Mouse (Mus musculus): ENCODE measurements at regions not wholly inside any gene's neighbourhood (a gene's known extent, or its start where the extent isn't known, plus 50 kb on each side); places are given as distances from the start of the nearest gene placed in this dataset.

- Histone ChIP-seq H3K79me3 (ENCODE audit: low read depth) (no peaks in the 10 kb centered on the region), H3K79me2 (ENCODE audit: control insufficient read depth, insufficient read depth) (no peaks in the 10 kb centered on the region), H3K27me3 (ENCODE audit: control insufficient read depth, insufficient read depth, insufficient read length) (no peaks in the 10 kb centered on the region), H3K4me3 (ENCODE audit: insufficient read depth, poor library complexity, severe bottlenecking) (no peak overlapping the region), H3ac (ENCODE audit: control insufficient read depth, insufficient read length, low read depth) (no peak overlapping the region), H3K36me3 (ENCODE audit: control insufficient read depth, insufficient read depth) (no peaks in the 10 kb centered on the region)
- TF ChIP-seq CTCF (IDR thresholded peaks at IDR 0.05; ENCODE audit: control insufficient read depth, insufficient read depth, insufficient read length) (no peak), MYOD1 (IDR thresholded peaks at IDR 0.05; ENCODE audit: control insufficient read depth, insufficient read length, low read depth) (no peak), USF1 (IDR thresholded peaks at IDR 0.05; ENCODE audit: low read depth) (no peak), FOSL1 (IDR thresholded peaks at IDR 0.05; ENCODE audit: insufficient read depth, low read length, poor library complexity, severe bottlenecking) (no peak), MAX (IDR thresholded peaks at IDR 0.05) (no peak), CEBPB (IDR thresholded peaks at IDR 0.05; ENCODE audit: low read depth) (no peak), MYOG (IDR thresholded peaks at IDR 0.05; ENCODE audit: control insufficient read depth, extremely low read depth, insufficient read length) (no peak)
These were observed 87.7 kb upstream of the Pgrmc2 start for GRCm38 (mm10) chr3:41170566-41170965.

DNA sequence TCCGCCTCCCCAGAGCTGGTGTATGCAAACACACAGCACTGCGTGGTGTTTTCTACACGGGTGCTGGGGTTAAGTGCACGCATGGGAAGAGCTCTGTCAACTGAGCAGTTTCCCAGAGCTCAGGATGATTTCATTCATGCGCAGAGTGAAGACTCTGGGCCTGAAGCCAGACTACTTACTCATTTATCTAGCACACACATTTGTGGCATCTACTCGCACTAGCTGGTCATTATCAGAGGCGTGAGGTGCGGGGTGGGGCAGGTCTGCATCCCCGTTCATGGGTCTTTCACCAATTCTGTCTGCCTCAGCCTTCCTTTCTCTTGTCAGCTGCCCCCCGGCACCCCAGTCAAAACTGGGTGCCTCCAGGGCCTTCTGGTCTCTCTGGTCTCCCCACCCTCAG lies 86.6 kb upstream of the Pgrmc2 start:
- H3K79me3 ChIP-seq (ENCODE audit: low read depth) = no peaks in the 10 kb centered on the region
- no peak overlapping the region for H3ac ChIP-seq (ENCODE audit: control insufficient read depth, insufficient read length, low read depth)
- H3K27me3 ChIP-seq (ENCODE audit: control insufficient read depth, insufficient read depth, insufficient read length) = no peaks in the 10 kb centered on the region
- H3K79me2 ChIP-seq (ENCODE audit: control insufficient read depth, insufficient read depth) = no peaks in the 10 kb centered on the region
- no peaks in the 10 kb centered on the region for H3K36me3 ChIP-seq (ENCODE audit: control insufficient read depth, insufficient read depth)
- H3K4me3 ChIP-seq (ENCODE audit: insufficient read depth, poor library complexity, severe bottlenecking) = no peak overlapping the region
- no peak for TF ChIP-seq FOSL1 (IDR thresholded peaks at IDR 0.05; ENCODE audit: insufficient read depth, low read length, poor library complexity, severe bottlenecking)
- TF ChIP-seq MYOG (IDR thresholded peaks at IDR 0.05; ENCODE audit: control insufficient read depth, extremely low read depth, insufficient read length) = no peak
- TF ChIP-seq MAX (IDR thresholded peaks at IDR 0.05) = no peak
- no peak for TF ChIP-seq CEBPB (IDR thresholded peaks at IDR 0.05; ENCODE audit: low read depth)
- TF ChIP-seq USF1 (IDR thresholded peaks at IDR 0.05; ENCODE audit: low read depth) = no peak
- no peak for TF ChIP-seq MYOD1 (IDR thresholded peaks at IDR 0.05; ENCODE audit: control insufficient read depth, insufficient read length, low read depth)

GRCm38 (mm10) chr3:41168181-41168967 lies 85.5 kb upstream of the Pgrmc2 start:
- Histone ChIP-seq H3K36me3 (ENCODE audit: control insufficient read depth, insufficient read depth) (no peaks in the 10 kb centered on the region), H3ac (ENCODE audit: control insufficient read depth, insufficient read length, low read depth) (no peak overlapping the region), H3K79me2 (ENCODE audit: control insufficient read depth, insufficient read depth) (no peaks in the 10 kb centered on the region), H3K4me3 (ENCODE audit: insufficient read depth, poor library complexity, severe bottlenecking) (no peak overlapping the region), H3K27me3 (ENCODE audit: control insufficient read depth, insufficient read depth, insufficient read length) (no peaks in the 10 kb centered on the region), H3K79me3 (ENCODE audit: low read depth) (no peaks in the 10 kb centered on the region)
- TF ChIP-seq MAX (IDR thresholded peaks at IDR 0.05) (no peak), MYOD1 (IDR thresholded peaks at IDR 0.05; ENCODE audit: control insufficient read depth, insufficient read length, low read depth) (no peak), MYOG (IDR thresholded peaks at IDR 0.05; ENCODE audit: control insufficient read depth, extremely low read depth, insufficient read length) (no peak), USF1 (IDR thresholded peaks at IDR 0.05; ENCODE audit: low read depth) (no peak), CTCF (IDR thresholded peaks at IDR 0.05; ENCODE audit: control insufficient read depth, insufficient read depth, insufficient read length) (no peak), CEBPB (IDR thresholded peaks at IDR 0.05; ENCODE audit: low read depth) (no peak), FOSL1 (IDR thresholded peaks at IDR 0.05; ENCODE audit: insufficient read depth, low read length, poor library complexity, severe bottlenecking) (no peak)

DNA sequence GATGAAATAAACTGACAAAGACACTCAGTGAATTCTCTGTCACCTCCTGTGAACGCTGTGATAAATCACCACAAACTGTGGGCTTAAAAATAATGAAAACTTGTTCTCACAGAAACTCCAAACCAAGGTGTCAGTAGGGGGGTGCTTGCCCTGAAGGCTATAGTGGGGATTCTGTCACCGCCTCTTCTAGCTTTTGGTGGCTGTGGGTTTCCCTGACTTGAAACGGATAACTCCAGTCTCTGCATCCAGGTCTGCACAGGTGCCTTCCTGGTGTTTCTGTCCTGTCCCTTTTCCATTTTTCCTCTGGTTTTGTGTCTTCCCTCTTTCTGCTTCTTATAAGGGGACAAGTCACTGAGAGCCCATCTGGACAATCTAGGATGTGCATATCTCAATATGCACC lies 84.6 kb upstream of the Pgrmc2 start:
- H3K79me2 ChIP-seq (ENCODE audit: control insufficient read depth, insufficient read depth) = no peaks in the 10 kb centered on the region
- no peaks in the 10 kb centered on the region for H3K27me3 ChIP-seq (ENCODE audit: control insufficient read depth, insufficient read depth, insufficient read length)
- H3K4me3 ChIP-seq (ENCODE audit: insufficient read depth, poor library complexity, severe bottlenecking) = no peak overlapping the region
- no peaks in the 10 kb centered on the region for H3K79me3 ChIP-seq (ENCODE audit: low read depth)
- TF ChIP-seq MYOD1 (IDR thresholded peaks at IDR 0.05; ENCODE audit: control insufficient read depth, insufficient read length, low read depth) = no peak
- TF ChIP-seq MYOG (IDR thresholded peaks at IDR 0.05; ENCODE audit: control insufficient read depth, extremely low read depth, insufficient read length) = no peak
- no peak for TF ChIP-seq FOSL1 (IDR thresholded peaks at IDR 0.05; ENCODE audit: insufficient read depth, low read length, poor library complexity, severe bottlenecking)
- no peak for TF ChIP-seq CEBPB (IDR thresholded peaks at IDR 0.05; ENCODE audit: low read depth)
- TF ChIP-seq CTCF (IDR thresholded peaks at IDR 0.05; ENCODE audit: control insufficient read depth, insufficient read depth, insufficient read length) = no peak
- TF ChIP-seq USF1 (IDR thresholded peaks at IDR 0.05; ENCODE audit: low read depth) = no peak
- no peak for TF ChIP-seq MAX (IDR thresholded peaks at IDR 0.05)
- no peaks in the 10 kb centered on the region for H3K36me3 ChIP-seq (ENCODE audit: control insufficient read depth, insufficient read depth)
- H3ac ChIP-seq (ENCODE audit: control insufficient read depth, insufficient read length, low read depth) = no peak overlapping the region

GRCm38 (mm10) chr3:41164736-41165135 lies 81.9 kb upstream of the Pgrmc2 start:
- no peaks in the 10 kb centered on the region for H3K36me3 ChIP-seq (ENCODE audit: control insufficient read depth, insufficient read depth)
- TF ChIP-seq FOSL1 (IDR thresholded peaks at IDR 0.05; ENCODE audit: insufficient read depth, low read length, poor library complexity, severe bottlenecking) (no peak), CEBPB (IDR thresholded peaks at IDR 0.05; ENCODE audit: low read depth) (no peak), MAX (IDR thresholded peaks at IDR 0.05) (no peak), CTCF (IDR thresholded peaks at IDR 0.05; ENCODE audit: control insufficient read depth, insufficient read depth, insufficient read length) (no peak), USF1 (IDR thresholded peaks at IDR 0.05; ENCODE audit: low read depth) (no peak), MYOD1 (IDR thresholded peaks at IDR 0.05; ENCODE audit: control insufficient read depth, insufficient read length, low read depth) (no peak), MYOG (IDR thresholded peaks at IDR 0.05; ENCODE audit: control insufficient read depth, extremely low read depth, insufficient read length) (no peak)
- H3K79me3 ChIP-seq (ENCODE audit: low read depth) = no peaks in the 10 kb centered on the region
- H3K79me2 ChIP-seq (ENCODE audit: control insufficient read depth, insufficient read depth) = no peaks in the 10 kb centered on the region
- H3K27me3 ChIP-seq (ENCODE audit: control insufficient read depth, insufficient read depth, insufficient read length) = no peaks in the 10 kb centered on the region
- H3K4me3 ChIP-seq (ENCODE audit: insufficient read depth, poor library complexity, severe bottlenecking) = no peak overlapping the region
- H3ac ChIP-seq (ENCODE audit: control insufficient read depth, insufficient read length, low read depth) = no peak overlapping the region

Data from C2C12 (cell line).